Mouse (Mus musculus) liver, embryonic 12.5 days (tissue): ENCODE data around the gene Clec2d. TPM values are rescaled to one million over a fixed set of nuclear protein-coding genes. Genes with fewer than 3 reads are reported as not detected.

Source experiments
- ATAC-seq: fragments of 200-750 bp; cut with Nextera tagmentation; 2 replicates; pipeline ENCODE4 v1.8.0; 2017; ENCODE audit warnings: moderate number of reproducible peaks, mild to moderate bottlenecking, moderate library complexity
- H3K27ac ChIP-seq: fragments of 300-500 bp; sonication (generic); 2 replicates; pipeline ENCODE4 v1.5.1; 2016; ENCODE audit warnings: mild to moderate bottlenecking
- H3K27me3 ChIP-seq: fragments of 300-500 bp; sonication (generic); replicated peaks from 2 replicates; pipeline ENCODE4 v1.6.1; 2016; ENCODE audit warnings: mild to moderate bottlenecking, moderate library complexity
- H3K36me3 ChIP-seq: fragments of 300-500 bp; sonication (generic); 2 replicates; pipeline ENCODE4 v1.6.1; 2016; ENCODE audit warnings: mild to moderate bottlenecking, moderate library complexity
- H3K4me1 ChIP-seq: fragments of 300-500 bp; sonication (generic); 2 replicates; pipeline ENCODE4 v1.6.1; 2016
- H3K4me2 ChIP-seq: fragments of 300-500 bp; sonication (generic); 2 replicates; pipeline ENCODE4 v1.6.1; 2016; ENCODE audit warnings: mild to moderate bottlenecking, moderate library complexity
- H3K4me3 ChIP-seq: fragments of 300-500 bp; sonication (generic); 2 replicates; pipeline ENCODE4 v1.5.1; 2016; ENCODE audit warnings: mild to moderate bottlenecking, moderate library complexity
- H3K9ac ChIP-seq: fragments of 300-500 bp; sonication (generic); 2 replicates; pipeline ENCODE4 v1.6.1; 2016; ENCODE audit warnings: mild to moderate bottlenecking, moderate library complexity
- H3K9me3 ChIP-seq: fragments of 300-500 bp; sonication (generic); replicated peaks from 2 replicates; pipeline ENCODE4 v1.6.1; 2016; ENCODE audit warnings: mild to moderate bottlenecking, moderate library complexity
- WGBS: fragments of 180-500 bp; shearing (Covaris S2); methylation state at CpG from one replicate; pipeline ENCODE4 v1.1.7; 2016; ENCODE audit not compliant: insufficient replicate concordance; 5-methylcytosine and 5-hydroxymethylcytosine counted together
- microRNA-seq: library from miRNA; unstranded; fragments of <30 nt; microRNA quantifications from one replicate; pipeline ENCODE4, GENCODE M21; 2017
- polyA plus RNA-seq: library from polyadenylated mRNA; unstranded; fragments of >200 nt; fragmentation: Nextera tagmentation; extraction: Ambion mirVana; gene quantifications from 2 replicates; pipeline ENCODE4 v1.2.1, GENCODE M21; 2016

Clec2d gene
- polyA plus RNA-seq, 1 experiment from 2014 or later = not detected

- Histone ChIP-seq H3K27ac (peak overlapping the region; percentile 80), H3K36me3 (no peaks in the 10 kb centered on the region), H3K4me3 (no peak overlapping the region), H3K4me2 (peak overlapping the region; percentile 23; the same call in 1 of the 2 replicates), H3K27me3 (no peaks in the 10 kb centered on the region), H3K4me1 (peaks cover 66% of the 10 kb centered on the region), H3K9ac (peak overlapping the region; percentile 23; the same call in 1 of the 2 replicates), H3K9me3 (no peaks in the 10 kb centered on the region)
- WGBS = 34% methylated on average over 3 of the region's 3 CpGs
- peak; percentile 73 for ATAC-seq
Observed at GRCm38 (mm10) chr6:129229774-129230578, 49.6 kb downstream of the Clec2d start.

GRCm38 (mm10) chr6:129232005-129232841 is 51.8 kb downstream of the Clec2d start:
- Histone ChIP-seq H3K4me2 (no peak overlapping the region), H3K4me3 (no peak overlapping the region), H3K9me3 (no peaks in the 10 kb centered on the region), H3K36me3 (no peaks in the 10 kb centered on the region), H3K4me1 (peaks cover 87% of the 10 kb centered on the region), H3K27me3 (no peaks in the 10 kb centered on the region), H3K9ac (no peak overlapping the region), H3K27ac (peak overlapping the region; percentile 85)
- ATAC-seq = no peak
- WGBS = 44% methylated on average over 5 of the region's 5 CpGs

DNA sequence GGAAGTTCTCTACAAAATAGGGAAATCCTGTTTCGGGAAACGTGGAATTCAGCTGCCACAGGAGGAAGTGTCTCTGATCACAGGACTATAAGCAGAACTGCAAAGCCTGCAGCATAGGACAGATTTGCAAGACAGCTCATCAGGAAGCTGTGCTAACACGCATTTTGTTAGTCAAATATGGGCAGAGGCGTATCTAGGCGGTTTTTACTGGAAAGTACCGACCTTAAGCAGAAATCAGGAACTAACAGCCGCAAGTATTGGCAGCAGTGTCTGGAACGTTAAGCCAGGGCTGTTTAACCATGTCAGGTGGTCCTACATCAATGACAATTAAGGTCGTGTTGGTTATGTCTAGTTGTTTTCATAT is 52.4 kb downstream of the Clec2d start:
- Histone ChIP-seq H3K4me1 (peaks cover 93% of the 10 kb centered on the region), H3K36me3 (no peaks in the 10 kb centered on the region), H3K27ac (peak overlapping the region; percentile 85), H3K27me3 (no peaks in the 10 kb centered on the region), H3K4me3 (no peak overlapping the region), H3K9me3 (no peaks in the 10 kb centered on the region), H3K4me2 (no peak overlapping the region), H3K9ac (no peak overlapping the region)
- WGBS = 15% methylated on average over 9 of the region's 9 CpGs
- ATAC-seq = peak; percentile 22; the same call in 1 of the 2 replicates

GRCm38 (mm10) chr6:129233366-129233954 is 53.0 kb downstream of the Clec2d start:
- WGBS = 58% methylated on average over 6 of the region's 6 CpGs
- Histone ChIP-seq H3K4me3 (no peak overlapping the region), H3K27ac (peak overlapping the region; percentile 85), H3K9me3 (no peaks in the 10 kb centered on the region), H3K4me2 (0 out of 2 replicates have a peak overlapping the region, but pooled peaks have one; percentile 1), H3K9ac (no peak overlapping the region), H3K36me3 (no peaks in the 10 kb centered on the region), H3K27me3 (no peaks in the 10 kb centered on the region), H3K4me1 (peaks cover 91% of the 10 kb centered on the region)
- ATAC-seq = no peak

GRCm38 (mm10) chr6:129233955-129234369 is 53.5 kb downstream of the Clec2d start:
- Histone ChIP-seq H3K27me3 (no peaks in the 10 kb centered on the region), H3K36me3 (no peaks in the 10 kb centered on the region), H3K27ac (peak overlapping the region; percentile 85), H3K4me1 (peaks cover 87% of the 10 kb centered on the region), H3K4me2 (peak overlapping the region; percentile 48), H3K9me3 (no peaks in the 10 kb centered on the region), H3K4me3 (no peak overlapping the region), H3K9ac (no peak overlapping the region)
- 74% methylated on average over 18 of the region's 18 CpGs for WGBS
- no peak for ATAC-seq

GRCm38 (mm10) chr6:129234456-129235360 is 54.3 kb downstream of the Clec2d start:
- 32% methylated on average over 8 of the region's 8 CpGs for WGBS
- H3K9ac ChIP-seq = peak overlapping the region; percentile 35; the same call in 1 of the 2 replicates
- peak; percentile 73 for ATAC-seq

GRCm38 (mm10) chr6:129235855-129236461 is 55.5 kb downstream of the Clec2d start:
- H3K4me2 ChIP-seq = peak overlapping the region; percentile 48
- H3K4me3 ChIP-seq = no peak overlapping the region
- no peak for ATAC-seq
- H3K27me3 ChIP-seq = no peaks in the 10 kb centered on the region
- peak overlapping the region; percentile 85 for H3K27ac ChIP-seq
- 61% methylated on average over 5 of the region's 5 CpGs for WGBS
- H3K36me3 ChIP-seq = no peaks in the 10 kb centered on the region
- H3K4me1 ChIP-seq = peaks cover 67% of the 10 kb centered on the region
- H3K9ac ChIP-seq = no peak overlapping the region
- no peaks in the 10 kb centered on the region for H3K9me3 ChIP-seq

More at GRCm38 (mm10) chr6:129234456-129235360, 54.3 kb downstream of the Clec2d start:
- Histone ChIP-seq H3K4me3 (no peak overlapping the region), H3K4me1 (peaks cover 79% of the 10 kb centered on the region), H3K27ac (peak overlapping the region; percentile 85), H3K36me3 (no peaks in the 10 kb centered on the region), H3K27me3 (no peaks in the 10 kb centered on the region), H3K9me3 (no peaks in the 10 kb centered on the region), H3K4me2 (peak overlapping the region; percentile 48)

Small RNA genes lying within 50 kb of the gene (microRNA-seq; reads per million reads assigned to microRNA genes)
- not detected for gene Gm27514

Other genes with a start within 250 kb of the Clec2d start
- not detected in 2 replicates for gene Clec2g, start 246.2 kb upstream of the Clec2d start, polyA plus RNA-seq
- 0.38 and 0.50 TPM in 2 replicates for gene Klrb1f, start 134.7 kb upstream of the Clec2d start, polyA plus RNA-seq
- gene Clec2e, start 79.7 kb upstream of the Clec2d start, polyA plus RNA-seq = not detected in 2 replicates
- gene Cd69, start 94.8 kb downstream of the Clec2d start, polyA plus RNA-seq = 1.3 TPM in 2 replicates
- not detected in 2 replicates for gene 4922502D21Rik, start 151.2 kb downstream of the Clec2d start, polyA plus RNA-seq
- gene Clec12a, start 162.1 kb downstream of the Clec2d start, polyA plus RNA-seq = 2.7 and 3.3 TPM in 2 replicates
- gene Clec12b, start 205.3 kb downstream of the Clec2d start, polyA plus RNA-seq = not detected in 2 replicates
- gene Clec1b, start 216.7 kb downstream of the Clec2d start, polyA plus RNA-seq = 31.9 and 32.7 TPM in 2 replicates
- 0.29 and 0.39 TPM in 2 replicates for gene Clec9a, start 228.2 kb downstream of the Clec2d start, polyA plus RNA-seq